Mouse (Mus musculus) liver, embryonic 11.5 days (tissue): ENCODE measurements at regions not wholly inside any gene's neighbourhood (a gene's known extent, or its start where the extent isn't known, plus 50 kb on each side); places are given as distances from the start of the nearest gene placed in this dataset.

ENCODE experiments used
- ATAC-seq: fragments of 200-750 bp; cut with Nextera tagmentation; replicated peaks from 2 replicates; pipeline ENCODE4 v1.8.0; 2017; ENCODE audit warnings: moderate number of reproducible peaks, mild to moderate bottlenecking, moderate TSS enrichment, moderate library complexity; ENCODE audit not compliant: low FRiP score
- DNase-seq: peaks from one replicate; pipeline ENCODE4 v3.0.0-alpha.2; 2017; ENCODE audit warnings: low spot score
- H3K27ac ChIP-seq: fragments of 300-500 bp; sonication (generic); 2 replicates; pipeline ENCODE4 v1.5.1; 2014; ENCODE audit warnings: mild to moderate bottlenecking, low read depth, low read length, control low read depth
- H3K27me3 ChIP-seq: fragments of 300-500 bp; sonication (generic); replicated peaks from 2 replicates; pipeline ENCODE4 v1.6.1; 2014; ENCODE audit warnings: low read length, mixed read lengths; ENCODE audit not compliant: control insufficient read depth, insufficient read depth
- H3K36me3 ChIP-seq: fragments of 300-500 bp; sonication (generic); 2 replicates; pipeline ENCODE4 v1.6.1; 2014; ENCODE audit warnings: mild to moderate bottlenecking, low read length, moderate library complexity, mixed read lengths; ENCODE audit not compliant: control insufficient read depth, insufficient read depth
- H3K4me1 ChIP-seq: fragments of 300-500 bp; sonication (generic); replicated peaks from 2 replicates; pipeline ENCODE4 v1.6.1; 2014; ENCODE audit warnings: low read length, mixed read lengths; ENCODE audit not compliant: control insufficient read depth, insufficient read depth
- H3K4me2 ChIP-seq: fragments of 300-500 bp; sonication (generic); 2 replicates; pipeline ENCODE4 v1.6.1; 2014; ENCODE audit warnings: mild to moderate bottlenecking, control low read depth, moderate library complexity
- H3K4me3 ChIP-seq: fragments of 300-500 bp; sonication (generic); 2 replicates; pipeline ENCODE4 v1.5.1; 2014; ENCODE audit warnings: low read depth, low read length, control low read depth
- H3K9ac ChIP-seq: fragments of 300-500 bp; sonication (generic); 2 replicates; pipeline ENCODE4 v1.6.1; 2014; ENCODE audit warnings: low read depth, low read length, control low read depth
- H3K9me3 ChIP-seq: fragments of 300-500 bp; sonication (generic); 2 replicates; pipeline ENCODE4 v1.6.1; 2016; ENCODE audit warnings: low read length, inconsistent platforms, mixed read lengths; ENCODE audit not compliant: control insufficient read depth
- WGBS: fragments of 180-500 bp; shearing (Covaris S2); extraction: QIAGEN DNeasy Blood & Tissue Kit; methylation state at CpG from one replicate; pipeline ENCODE4 v1.1.7; 2014; 5-methylcytosine and 5-hydroxymethylcytosine counted together

GRCm38 (mm10) chr10:67606739-67607138 is 58.0 kb upstream of the Ado start:
- no peak for DNase-seq
- 80% methylated on average over 1 of the region's 1 CpGs for WGBS
- no peaks in the 10 kb centered on the region for H3K27me3 ChIP-seq
- no peaks in the 10 kb centered on the region for H3K4me1 ChIP-seq
- H3K4me3 ChIP-seq: no peak overlapping the region
- H3K4me2 ChIP-seq: no peak overlapping the region
- H3K9ac ChIP-seq: no peak overlapping the region
- H3K36me3 ChIP-seq: no peaks in the 10 kb centered on the region
- no peak for ATAC-seq
- H3K9me3 ChIP-seq: no peaks in the 10 kb centered on the region
- H3K27ac ChIP-seq: no peak overlapping the region

GRCm38 (mm10) chr10:67599390-67599789 is 50.6 kb upstream of the Ado start:
- Histone ChIP-seq H3K9me3 (no peaks in the 10 kb centered on the region), H3K4me1 (no peaks in the 10 kb centered on the region), H3K27me3 (no peaks in the 10 kb centered on the region), H3K4me3 (no peak overlapping the region), H3K27ac (no peak overlapping the region), H3K36me3 (no peaks in the 10 kb centered on the region), H3K4me2 (no peak overlapping the region), H3K9ac (no peak overlapping the region)
- WGBS: 89% methylated on average over 7 of the region's 7 CpGs
- ATAC-seq: no peak
- no peak for DNase-seq

GRCm38 (mm10) chr10:67598590-67599047 is 49.9 kb upstream of the Ado start:
- Histone ChIP-seq H3K4me3 (no peak overlapping the region), H3K4me1 (no peaks in the 10 kb centered on the region), H3K9me3 (no peaks in the 10 kb centered on the region), H3K9ac (no peak overlapping the region), H3K27me3 (no peaks in the 10 kb centered on the region), H3K4me2 (no peak overlapping the region), H3K36me3 (no peaks in the 10 kb centered on the region), H3K27ac (no peak overlapping the region)
- no peak for DNase-seq
- WGBS: 52% methylated on average over 7 of the region's 7 CpGs
- no peak for ATAC-seq
